17 mouse cellular contexts compared by ENCODE assay signal in the genomic region with DNA sequence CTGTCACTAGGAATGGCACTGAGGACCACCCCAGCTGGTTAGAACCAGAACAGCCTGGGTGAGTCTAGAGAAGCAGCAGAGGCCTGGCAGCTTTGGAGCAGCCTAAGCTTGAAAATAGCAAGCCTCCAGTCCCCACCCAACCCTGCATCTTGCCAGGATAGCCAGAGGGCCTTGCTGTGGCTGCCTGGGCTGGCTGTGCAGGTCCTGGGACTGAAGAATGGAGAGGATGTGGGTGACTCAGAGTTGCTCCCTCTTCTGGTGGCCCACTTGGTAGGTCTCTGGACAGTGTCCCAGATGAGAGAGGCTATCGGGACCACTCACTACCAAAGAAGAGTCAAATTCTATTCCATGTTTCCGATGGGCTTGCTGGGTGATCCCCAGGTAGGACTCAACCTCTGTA. TPM values are rescaled to one million over a fixed set of nuclear protein-coding genes. Genes with fewer than 3 reads are reported as not detected.
DNase-seq lines count a peak whose midpoint lies in the region; ATAC-seq and TF ChIP-seq lines count a peak whose summit lies in the region.
"Had no signal": no experiment of that assay in that cellular context is flagged by ENCODE, and none has a peak within 500 bp of the region (broad histone marks: within the 10 kb centered on the region; RNA-seq: fewer than 3 reads in every experiment).

No protein-coding gene starts in this region.

- no peaks in the 10 kb centered on the region for H3K4me1 ChIP-seq in liver, postnatal 0 days (ENCODE audit: insufficient read depth)
- no peaks in the 10 kb centered on the region for H3K4me1 ChIP-seq in liver, embryonic 11.5 days (replicated peaks; ENCODE audit: control insufficient read depth, insufficient read depth, low read length)
- H3K4me1 ChIP-seq: liver, embryonic 15.5 days; midbrain, embryonic 15.5 days had no signal

- H3K9me3 ChIP-seq in liver, postnatal 0 days (ENCODE audit: low read length) = no peaks in the 10 kb centered on the region
- no peaks in the 10 kb centered on the region for H3K9me3 ChIP-seq in liver, embryonic 11.5 days (ENCODE audit: control insufficient read depth, low read length)
- H3K9me3 ChIP-seq: hindbrain, embryonic 13.5 days; liver, embryonic 15.5 days; midbrain, embryonic 15.5 days; neural tube, embryonic 13.5 days had no signal

- H3K27me3 ChIP-seq in liver, postnatal 0 days (ENCODE audit: insufficient read depth, low read length) = no peaks in the 10 kb centered on the region
- no peaks in the 10 kb centered on the region for H3K27me3 ChIP-seq in liver, embryonic 11.5 days (replicated peaks; ENCODE audit: control insufficient read depth, insufficient read depth, low read length)
- H3K27me3 ChIP-seq: liver, embryonic 15.5 days; midbrain, embryonic 15.5 days had no signal

- WGBS in liver, postnatal 0 days (ENCODE audit: insufficient replicate concordance) = 78% methylated on average over 2 of the region's 2 CpGs
- WGBS in liver, embryonic 11.5 days = 79% methylated on average over 2 of the region's 2 CpGs

- H3K4me3 ChIP-seq in liver, postnatal 0 days (ENCODE audit: low read depth, low read length) = no peak overlapping the region
- H3K4me3 ChIP-seq in liver, embryonic 11.5 days (ENCODE audit: low read depth, low read length) = no peak overlapping the region
- H3K4me3 ChIP-seq: heart, adult 2 months; hindbrain, embryonic 13.5 days; liver, embryonic 15.5 days; midbrain, embryonic 15.5 days; neural tube, embryonic 13.5 days had no signal

- H3K36me3 ChIP-seq in liver, postnatal 0 days (replicated peaks; ENCODE audit: insufficient read depth, low read length) = no peaks in the 10 kb centered on the region
- H3K36me3 ChIP-seq in liver, embryonic 11.5 days (ENCODE audit: control insufficient read depth, insufficient read depth, low read length) = no peaks in the 10 kb centered on the region
- H3K36me3 ChIP-seq: hindbrain, embryonic 13.5 days; liver, embryonic 15.5 days; midbrain, embryonic 15.5 days; neural tube, embryonic 13.5 days had no signal

- H3K9ac ChIP-seq in liver, postnatal 0 days (replicated peaks) = no peak overlapping the region
- H3K9ac ChIP-seq in liver, embryonic 11.5 days (ENCODE audit: low read depth, low read length) = no peak overlapping the region
- H3K9ac ChIP-seq: hindbrain, embryonic 13.5 days; liver, embryonic 15.5 days; midbrain, embryonic 15.5 days; neural tube, embryonic 13.5 days had no signal

- H3K27ac ChIP-seq in liver, postnatal 0 days (ENCODE audit: low read depth) = no peak overlapping the region
- H3K27ac ChIP-seq in liver, embryonic 11.5 days (ENCODE audit: low read depth, low read length) = no peak overlapping the region
- H3K27ac ChIP-seq: heart, adult 2 months; hindbrain, embryonic 13.5 days; liver, embryonic 15.5 days; macrophage; midbrain, embryonic 15.5 days; neural tube, embryonic 13.5 days had no signal

- DNase-seq in liver, postnatal 0 days = no peak
- DNase-seq in liver = no peak
- peak; percentile 15 for DNase-seq in ES-CJ7 (ENCODE audit: low read depth, low spot score)
- DNase-seq in Muller cell, postnatal 12 days (ENCODE audit: inconsistent ontology term) = peak; percentile 58
- peak; percentile 49 for DNase-seq in kidney, postnatal 10 days
- DNase-seq in MN1 (ENCODE audit: low spot score) = no peak
- no peak for DNase-seq in liver, embryonic 11.5 days (ENCODE audit: low spot score)
- DNase-seq: cerebellum, adult 18-20 months; heart, adult 2 months had no signal

- no peak overlapping the region for H3K4me2 ChIP-seq in liver, postnatal 0 days (ENCODE audit: low read depth, low read length)
- no peak overlapping the region for H3K4me2 ChIP-seq in liver, embryonic 11.5 days
- H3K4me2 ChIP-seq: hindbrain, embryonic 13.5 days; liver, embryonic 15.5 days; midbrain, embryonic 15.5 days; neural tube, embryonic 13.5 days had no signal

- TF ChIP-seq CTCF in liver, postnatal 0 days (IDR thresholded peaks at IDR 0.05; ENCODE audit: low read depth) = 0 out of 2 replicates have a peak, but pooled peaks have one; percentile 5

- no peak for TF ChIP-seq EP300 in liver, postnatal 0 days (IDR thresholded peaks at IDR 0.05; ENCODE audit: low read depth)

- ATAC-seq in liver, postnatal 0 days = no peak
- ATAC-seq in liver, embryonic 11.5 days (replicated peaks; ENCODE audit: low FRiP score) = no peak
- ATAC-seq: midbrain, embryonic 15.5 days had no signal

RNA-seq across cellular contexts. Expression of a gene that starts 36.8 kb away (rescaled TPM):
- polyA plus RNA-seq in liver, postnatal 0 days (2015; fragmentation: Nextera tagmentation; extraction: Ambion mirVana) = not detected in 2 replicates
- not detected in 2 replicates for polyA plus RNA-seq in liver, embryonic 11.5 days (2014; fragmentation: Nextera tagmentation; extraction: Ambion mirVana)
- polyA plus RNA-seq: brain, embryonic 14.5 days; heart, adult 2 months; heart, embryonic 16.5 days; hindbrain, embryonic 13.5 days; limb, embryonic 11.5 days; liver, embryonic 15.5 days; macrophage; midbrain, embryonic 15.5 days; neural tube, embryonic 13.5 days had no signal

Comparison
In these comparisons a context has a peak if more than half of its experiments do, and no peak if none do; other contexts are left out.
1. DNase-seq: peak in ES-CJ7 (single experiment), Muller cell, postnatal 12 days (single experiment) and kidney, postnatal 10 days (single experiment); none in liver, postnatal 0 days (single experiment), liver (single experiment), MN1 (single experiment) and liver, embryonic 11.5 days (single experiment).